Mouse (Mus musculus): ENCODE data around the gene Nkx2-5. TPM values are rescaled to one million over a fixed set of nuclear protein-coding genes. Genes with fewer than 3 reads are reported as not detected.

Gene Nkx2-5
- 0.51 and 11.4 TPM in 2 replicates for polyA plus RNA-seq (2012; rRNA removed)

GRCm38 (mm10) chr17:26844909-26845148, at the start of gene Nkx2-5:
Gene Nkx2-5 (minus strand): TSS chr17:26845009.
- Histone ChIP-seq H3K27me3 (ENCODE audit: control insufficient read depth, insufficient read depth, low read length) (peaks cover 30% of the 10 kb centered on the region; the same call in 1 of the 2 replicates), H3K4me3 (ENCODE audit: control insufficient read depth, insufficient read depth, low read length) (no peak within 1 kb of the TSS), H3K27ac (ENCODE audit: control insufficient read depth, insufficient read depth, low read length) (no peak within 1 kb of the TSS), H3K36me3 (ENCODE audit: control insufficient read depth, insufficient read depth, low read length) (no peaks in the 10 kb centered on the region), H3K4me1 (replicated peaks; ENCODE audit: control insufficient read depth, insufficient read depth, low read length) (peaks cover 3% of the 10 kb centered on the region; the same call in 1 of the 2 replicates)
- 9% methylated on average over 5 of the region's 5 CpGs for WGBS
- TF ChIP-seq POLR2A (IDR thresholded peaks at IDR 0.05; ENCODE audit: control insufficient read depth, extremely low read depth, insufficient read depth, low read length, poor library complexity) (no peak), CTCF (IDR thresholded peaks at IDR 0.05; ENCODE audit: borderline replicate concordance, control insufficient read depth, extremely low read depth, insufficient read depth, low read length, poor library complexity) (no peak)
- DNase-seq = no peak

- no peaks in the 10 kb centered on the region for H3K36me3 ChIP-seq (ENCODE audit: control insufficient read depth, insufficient read depth, low read length)
- WGBS = 23% methylated on average over 6 of the region's 6 CpGs
- no peak for DNase-seq
- peaks cover 13% of the 10 kb centered on the region for H3K4me1 ChIP-seq (replicated peaks; ENCODE audit: control insufficient read depth, insufficient read depth, low read length)
- no peak for TF ChIP-seq CTCF (IDR thresholded peaks at IDR 0.05; ENCODE audit: borderline replicate concordance, control insufficient read depth, extremely low read depth, insufficient read depth, low read length, poor library complexity)
- TF ChIP-seq POLR2A (IDR thresholded peaks at IDR 0.05; ENCODE audit: control insufficient read depth, extremely low read depth, insufficient read depth, low read length, poor library complexity) = no peak
- H3K4me3 ChIP-seq (ENCODE audit: control insufficient read depth, insufficient read depth, low read length) = no peak overlapping the region
- H3K27ac ChIP-seq (ENCODE audit: control insufficient read depth, insufficient read depth, low read length) = no peak overlapping the region
- no peaks in the 10 kb centered on the region for H3K27me3 ChIP-seq (ENCODE audit: control insufficient read depth, insufficient read depth, low read length)
Measured at GRCm38 (mm10) chr17:26894342-26894741, 49.5 kb upstream of the Nkx2-5 start.

GRCm38 (mm10) chr17:26893492-26893891, 48.7 kb upstream of the Nkx2-5 start:
- WGBS = 64% methylated on average over 6 of the region's 6 CpGs
- TF ChIP-seq CTCF (IDR thresholded peaks at IDR 0.05; ENCODE audit: borderline replicate concordance, control insufficient read depth, extremely low read depth, insufficient read depth, low read length, poor library complexity) (no peak), POLR2A (IDR thresholded peaks at IDR 0.05; ENCODE audit: control insufficient read depth, extremely low read depth, insufficient read depth, low read length, poor library complexity) (no peak)
- DNase-seq = no peak

GRCm38 (mm10) chr17:26892635-26893375, 48.0 kb upstream of the Nkx2-5 start:
- no peak for DNase-seq
- 85% methylated on average over 16 of the region's 16 CpGs for WGBS
- Histone ChIP-seq H3K27me3 (ENCODE audit: control insufficient read depth, insufficient read depth, low read length) (no peaks in the 10 kb centered on the region), H3K4me3 (ENCODE audit: control insufficient read depth, insufficient read depth, low read length) (no peak overlapping the region), H3K4me1 (replicated peaks; ENCODE audit: control insufficient read depth, insufficient read depth, low read length) (peaks cover 13% of the 10 kb centered on the region), H3K36me3 (ENCODE audit: control insufficient read depth, insufficient read depth, low read length) (no peaks in the 10 kb centered on the region), H3K27ac (ENCODE audit: control insufficient read depth, insufficient read depth, low read length) (no peak overlapping the region)
- TF ChIP-seq CTCF (IDR thresholded peaks at IDR 0.05; ENCODE audit: borderline replicate concordance, control insufficient read depth, extremely low read depth, insufficient read depth, low read length, poor library complexity) = no peak
- TF ChIP-seq POLR2A (IDR thresholded peaks at IDR 0.05; ENCODE audit: control insufficient read depth, extremely low read depth, insufficient read depth, low read length, poor library complexity) = no peak

More at GRCm38 (mm10) chr17:26893492-26893891, 48.7 kb upstream of the Nkx2-5 start:
- no peak overlapping the region for H3K27ac ChIP-seq (ENCODE audit: control insufficient read depth, insufficient read depth, low read length)
- H3K27me3 ChIP-seq (ENCODE audit: control insufficient read depth, insufficient read depth, low read length) = no peaks in the 10 kb centered on the region
- H3K4me3 ChIP-seq (ENCODE audit: control insufficient read depth, insufficient read depth, low read length) = no peak overlapping the region
- H3K4me1 ChIP-seq (replicated peaks; ENCODE audit: control insufficient read depth, insufficient read depth, low read length) = peaks cover 13% of the 10 kb centered on the region
- H3K36me3 ChIP-seq (ENCODE audit: control insufficient read depth, insufficient read depth, low read length) = no peaks in the 10 kb centered on the region

GRCm38 (mm10) chr17:26887926-26888325, 43.1 kb upstream of the Nkx2-5 start:
- Histone ChIP-seq H3K27ac (ENCODE audit: control insufficient read depth, insufficient read depth, low read length) (no peak overlapping the region), H3K4me1 (replicated peaks; ENCODE audit: control insufficient read depth, insufficient read depth, low read length) (peaks cover 7% of the 10 kb centered on the region), H3K27me3 (ENCODE audit: control insufficient read depth, insufficient read depth, low read length) (no peaks in the 10 kb centered on the region), H3K4me3 (ENCODE audit: control insufficient read depth, insufficient read depth, low read length) (no peak overlapping the region), H3K36me3 (ENCODE audit: control insufficient read depth, insufficient read depth, low read length) (no peaks in the 10 kb centered on the region)
- DNase-seq = no peak
- 65% methylated on average over 3 of the region's 3 CpGs for WGBS
- TF ChIP-seq POLR2A (IDR thresholded peaks at IDR 0.05; ENCODE audit: control insufficient read depth, extremely low read depth, insufficient read depth, low read length, poor library complexity) = no peak
- no peak for TF ChIP-seq CTCF (IDR thresholded peaks at IDR 0.05; ENCODE audit: borderline replicate concordance, control insufficient read depth, extremely low read depth, insufficient read depth, low read length, poor library complexity)

- H3K27ac ChIP-seq (ENCODE audit: control insufficient read depth, insufficient read depth, low read length) = no peak overlapping the region
- peak; percentile 98 for TF ChIP-seq CTCF (IDR thresholded peaks at IDR 0.05; ENCODE audit: borderline replicate concordance, control insufficient read depth, extremely low read depth, insufficient read depth, low read length, poor library complexity)
- TF ChIP-seq POLR2A (IDR thresholded peaks at IDR 0.05; ENCODE audit: control insufficient read depth, extremely low read depth, insufficient read depth, low read length, poor library complexity) = no peak
- no peaks in the 10 kb centered on the region for H3K27me3 ChIP-seq (ENCODE audit: control insufficient read depth, insufficient read depth, low read length)
- peak; percentile 80 for DNase-seq
- H3K36me3 ChIP-seq (ENCODE audit: control insufficient read depth, insufficient read depth, low read length) = no peaks in the 10 kb centered on the region
- peak overlapping the region; percentile 40 for H3K4me3 ChIP-seq (ENCODE audit: control insufficient read depth, insufficient read depth, low read length)
- WGBS = 5% methylated on average over 30 of the region's 30 CpGs
- peaks cover 7% of the 10 kb centered on the region for H3K4me1 ChIP-seq (replicated peaks; ENCODE audit: control insufficient read depth, insufficient read depth, low read length)
Measured at GRCm38 (mm10) chr17:26886047-26886749, 41.4 kb upstream of the Nkx2-5 start.
